Mouse (Mus musculus): ENCODE data around the gene Nphs2.
"Not testable (repeated sequence)": the region's sequence is repeated elsewhere in the genome, so short reads cannot be mapped to it uniquely, and the experiment has no call there.

Nphs2 gene

GRCm38 (mm10) chr1:156310630-156311029 lies at the start of gene Nphs2:
TSS of gene Nphs2 (plus strand) at chr1:156310727.
- DNase-seq (ENCODE audit: low spot score) = peak; percentile 57

- DNase-seq (ENCODE audit: low spot score) = peak; percentile 87
Measured at GRCm38 (mm10) chr1:156263352-156263751, 47.2 kb upstream of the Nphs2 start.

GRCm38 (mm10) chr1:156263946-156264345 lies 46.6 kb upstream of the Nphs2 start:
- no peak for DNase-seq (ENCODE audit: low spot score)

GRCm38 (mm10) chr1:156268546-156268945 lies 42.0 kb upstream of the Nphs2 start:
- DNase-seq (ENCODE audit: low spot score) = not testable (repeated sequence)

- no peak for DNase-seq (ENCODE audit: low spot score)
Measured at GRCm38 (mm10) chr1:156270471-156270870, 40.1 kb upstream of the Nphs2 start.

- no peak for DNase-seq (ENCODE audit: low spot score)
Measured at GRCm38 (mm10) chr1:156271654-156272053, 38.9 kb upstream of the Nphs2 start.

GRCm38 (mm10) chr1:156273647-156274046 lies 36.9 kb upstream of the Nphs2 start:
- DNase-seq (ENCODE audit: low spot score) = no peak

GRCm38 (mm10) chr1:156280131-156280530 lies 30.4 kb upstream of the Nphs2 start:
- no peak for DNase-seq (ENCODE audit: low spot score)

- DNase-seq (ENCODE audit: low spot score) = no peak
Measured at GRCm38 (mm10) chr1:156284207-156284606, 26.3 kb upstream of the Nphs2 start.

GRCm38 (mm10) chr1:156284851-156285540 lies 25.5 kb upstream of the Nphs2 start:
- DNase-seq (ENCODE audit: low spot score) = no peak

GRCm38 (mm10) chr1:156285541-156285896 lies 25.0 kb upstream of the Nphs2 start:
- DNase-seq (ENCODE audit: low spot score) = no peak

- no peak for DNase-seq (ENCODE audit: low spot score)
Measured at GRCm38 (mm10) chr1:156288556-156289221, 21.8 kb upstream of the Nphs2 start.

- DNase-seq (ENCODE audit: low spot score) = not testable (repeated sequence)
Measured at GRCm38 (mm10) chr1:156289222-156289587, 21.3 kb upstream of the Nphs2 start.

GRCm38 (mm10) chr1:156290016-156290415 lies 20.5 kb upstream of the Nphs2 start:
- no peak for DNase-seq (ENCODE audit: low spot score)

GRCm38 (mm10) chr1:156302911-156303749 lies 7.4 kb upstream of the Nphs2 start, which contains the start of gene Tdrd5:
TSS of gene Tdrd5 (minus strand) at chr1:156303664.
- DNase-seq (ENCODE audit: low spot score) = peak; percentile 69

- no peak for DNase-seq (ENCODE audit: low spot score)
Measured at GRCm38 (mm10) chr1:156308595-156308994, 1.9 kb upstream of the Nphs2 start.

GRCm38 (mm10) chr1:156323126-156323525 lies 12.6 kb downstream of the Nphs2 start:
- DNase-seq (ENCODE audit: low spot score) = no peak

GRCm38 (mm10) chr1:156340847-156341246 lies 30.3 kb downstream of the Nphs2 start:
- DNase-seq (ENCODE audit: low spot score) = no peak

GRCm38 (mm10) chr1:156344433-156344832 lies 33.9 kb downstream of the Nphs2 start:
- DNase-seq (ENCODE audit: low spot score) = no peak

- no peak for DNase-seq (ENCODE audit: low spot score)
Measured at GRCm38 (mm10) chr1:156345633-156346032, 35.1 kb downstream of the Nphs2 start.

GRCm38 (mm10) chr1:156349031-156349430 lies 38.5 kb downstream of the Nphs2 start:
- no peak for DNase-seq (ENCODE audit: low spot score)

GRCm38 (mm10) chr1:156350441-156350840 lies 39.9 kb downstream of the Nphs2 start:
- DNase-seq (ENCODE audit: low spot score) = no peak

- no peak for DNase-seq (ENCODE audit: low spot score)
Measured at GRCm38 (mm10) chr1:156352466-156352865, 41.9 kb downstream of the Nphs2 start.
